Mouse (Mus musculus) lung, postnatal 0 days (tissue): ENCODE data around the gene Clba1. TPM values are rescaled to one million over a fixed set of nuclear protein-coding genes. Genes with fewer than 3 reads are reported as not detected.

ENCODE experiments used
- ATAC-seq: fragments of 200-750 bp; cut with Nextera tagmentation; 2 replicates; pipeline ENCODE4 v1.8.0; 2017; ENCODE audit warnings: moderate library complexity
- DNase-seq: peaks from one replicate; pipeline ENCODE4 v3.0.0-alpha.2; 2016; ENCODE audit warnings: low spot score
- H3K27ac ChIP-seq: fragments of 300-500 bp; sonication (generic); 2 replicates; pipeline ENCODE4 v1.5.1; 2014; ENCODE audit warnings: antibody characterized with exemption, mild to moderate bottlenecking, low read length, mixed read lengths
- H3K27me3 ChIP-seq: fragments of 300-500 bp; sonication (generic); replicated peaks from 2 replicates; pipeline ENCODE4 v1.6.1; 2014; ENCODE audit warnings: low read length, mixed read lengths; ENCODE audit not compliant: insufficient read depth
- H3K36me3 ChIP-seq: fragments of 300-500 bp; sonication (generic); 2 replicates; pipeline ENCODE4 v1.6.1; 2014; ENCODE audit warnings: low read length, mixed read lengths; ENCODE audit not compliant: insufficient read depth
- H3K4me1 ChIP-seq: fragments of 300-500 bp; sonication (generic); 2 replicates; pipeline ENCODE4 v1.6.1; 2014; ENCODE audit warnings: antibody characterized with exemption, low read depth, low read length, mixed read lengths; ENCODE audit not compliant: insufficient read depth
- H3K4me2 ChIP-seq: fragments of 300-500 bp; sonication (generic); replicated peaks from 2 replicates; pipeline ENCODE4 v1.6.1; 2014; ENCODE audit warnings: low read depth, mild to moderate bottlenecking, low read length, moderate library complexity, mixed read lengths
- H3K4me3 ChIP-seq: fragments of 300-500 bp; sonication (generic); 2 replicates; pipeline ENCODE4 v1.5.1; 2014; ENCODE audit warnings: low read depth, low read length
- H3K9ac ChIP-seq: fragments of 300-500 bp; sonication (generic); replicated peaks from 2 replicates; pipeline ENCODE4 v1.6.1; 2014; ENCODE audit warnings: low read depth, mild to moderate bottlenecking
- H3K9me3 ChIP-seq: fragments of 300-500 bp; sonication (generic); 2 replicates; pipeline ENCODE4 v1.6.1; 2016; ENCODE audit warnings: low read length, mixed read lengths
- CTCF ChIP-seq: IDR thresholded peaks from 2 replicates; pipeline ENCODE4 v1.5.1; 2016; ENCODE audit warnings: antibody characterized with exemption, mild to moderate bottlenecking
- EP300 ChIP-seq: IDR thresholded peaks from 2 replicates; pipeline ENCODE4 v1.6.1; 2016; ENCODE audit warnings: antibody characterized with exemption, mild to moderate bottlenecking, control low read depth
- WGBS: fragments of 180-500 bp; shearing (Covaris S2); extraction: QIAGEN DNeasy Blood & Tissue Kit; methylation state at CpG from one replicate; pipeline ENCODE4 v1.1.7; 2014; 5-methylcytosine and 5-hydroxymethylcytosine counted together
- polyA plus RNA-seq: library from polyadenylated mRNA; unstranded; fragments of >200 nt; fragmentation: Nextera tagmentation; extraction: Ambion mirVana; gene quantifications from 2 replicates; pipeline ENCODE4 v1.2.1, GENCODE M21; 2015

Gene Clba1
- polyA plus RNA-seq, 1 experiment from 2014 or later: 17.8 TPM

- ATAC-seq (no peak), DNase-seq (no peak)
- 0 out of 2 replicates have a peak, but pooled peaks cover 3% of the 10 kb centered on the region for H3K36me3 ChIP-seq
- 87% methylated on average over 8 of the region's 8 CpGs for WGBS
- TF ChIP-seq EP300 (no peak), CTCF (no peak)
- H3K9me3 ChIP-seq: no peaks in the 10 kb centered on the region
- no peak overlapping the region for H3K27ac ChIP-seq
- no peaks in the 10 kb centered on the region for H3K27me3 ChIP-seq
- no peak overlapping the region for H3K4me2 ChIP-seq
- H3K4me1 ChIP-seq: no peaks in the 10 kb centered on the region
- H3K4me3 ChIP-seq: no peak overlapping the region
- H3K9ac ChIP-seq: no peak overlapping the region
Observed at GRCm38 (mm10) chr12:112819057-112819662, 10.4 kb downstream of the Clba1 start.

GRCm38 (mm10) chr12:112820401-112820999 lies 11.8 kb downstream of the Clba1 start:
- ATAC-seq (no peak), DNase-seq (no peak)
- H3K4me1 ChIP-seq: no peaks in the 10 kb centered on the region
- H3K9ac ChIP-seq: no peak overlapping the region
- no peak overlapping the region for H3K27ac ChIP-seq
- H3K36me3 ChIP-seq: 0 out of 2 replicates have a peak, but pooled peaks cover 3% of the 10 kb centered on the region
- H3K4me3 ChIP-seq: no peak overlapping the region
- H3K4me2 ChIP-seq: no peak overlapping the region
- 83% methylated on average over 12 of the region's 12 CpGs for WGBS
- no peak for TF ChIP-seq EP300
- no peak for TF ChIP-seq CTCF
- H3K9me3 ChIP-seq: no peaks in the 10 kb centered on the region
- H3K27me3 ChIP-seq: no peaks in the 10 kb centered on the region

- Histone ChIP-seq H3K4me1 (peaks cover 3% of the 10 kb centered on the region; the same call in 1 of the 2 replicates), H3K36me3 (0 out of 2 replicates have a peak, but pooled peaks cover 3% of the 10 kb centered on the region), H3K27ac (no peak overlapping the region; the same call in 1 of the 2 replicates), H3K9ac (no peak overlapping the region), H3K4me3 (no peak overlapping the region), H3K9me3 (no peaks in the 10 kb centered on the region), H3K4me2 (no peak overlapping the region), H3K27me3 (no peaks in the 10 kb centered on the region)
- ATAC-seq: no peak
- WGBS: 60% methylated on average over 1 of the region's 1 CpGs
- TF ChIP-seq CTCF (no peak), EP300 (no peak)
- no peak for DNase-seq
Observed at GRCm38 (mm10) chr12:112821216-112821615, 12.5 kb downstream of the Clba1 start.

GRCm38 (mm10) chr12:112821974-112822373 lies 13.2 kb downstream of the Clba1 start:
- Histone ChIP-seq H3K27me3 (no peaks in the 10 kb centered on the region), H3K36me3 (0 out of 2 replicates have a peak, but pooled peaks cover 3% of the 10 kb centered on the region), H3K27ac (peak overlapping the region; percentile 0), H3K9ac (no peak overlapping the region), H3K4me1 (peaks cover 3% of the 10 kb centered on the region; the same call in 1 of the 2 replicates), H3K9me3 (no peaks in the 10 kb centered on the region), H3K4me3 (no peak overlapping the region), H3K4me2 (no peak overlapping the region)
- ATAC-seq: peak; percentile 40
- TF ChIP-seq EP300 (no peak), CTCF (no peak)
- WGBS: 56% methylated on average over 4 of the region's 4 CpGs
- no peak for DNase-seq

GRCm38 (mm10) chr12:112822676-112823075 lies 13.9 kb downstream of the Clba1 start:
- Histone ChIP-seq H3K4me1 (peaks cover 3% of the 10 kb centered on the region; the same call in 1 of the 2 replicates), H3K4me2 (no peak overlapping the region), H3K4me3 (no peak overlapping the region), H3K36me3 (0 out of 2 replicates have a peak, but pooled peaks cover 3% of the 10 kb centered on the region), H3K9ac (no peak overlapping the region), H3K9me3 (no peaks in the 10 kb centered on the region), H3K27me3 (no peaks in the 10 kb centered on the region), H3K27ac (no peak overlapping the region)
- peak; percentile 36 for DNase-seq
- ATAC-seq: peak; percentile 25; the same call in 1 of the 2 replicates
- no peak for TF ChIP-seq CTCF
- TF ChIP-seq EP300: no peak
- 48% methylated on average over 2 of the region's 2 CpGs for WGBS

- Histone ChIP-seq H3K27ac (0 out of 2 replicates have a peak overlapping the region, but pooled peaks have one; percentile 4), H3K27me3 (no peaks in the 10 kb centered on the region), H3K4me2 (no peak overlapping the region), H3K9me3 (no peaks in the 10 kb centered on the region), H3K4me3 (no peak overlapping the region), H3K4me1 (peaks cover 6% of the 10 kb centered on the region; the same call in 1 of the 2 replicates), H3K36me3 (0 out of 2 replicates have a peak, but pooled peaks cover 3% of the 10 kb centered on the region), H3K9ac (no peak overlapping the region)
- DNase-seq: no peak
- 0 out of 2 replicates have a peak, but pooled peaks have one; percentile 30 for ATAC-seq
- 45% methylated on average over 4 of the region's 4 CpGs for WGBS
- TF ChIP-seq EP300: no peak
- TF ChIP-seq CTCF: no peak
Observed at GRCm38 (mm10) chr12:112823221-112823620, 14.5 kb downstream of the Clba1 start.
